Mouse (Mus musculus) liver, embryonic 14.5 days (tissue): ENCODE data around the gene Def6. TPM values are rescaled to one million over a fixed set of nuclear protein-coding genes. Genes with fewer than 3 reads are reported as not detected.

Experiments
- ATAC-seq: fragments of 200-750 bp; cut with Nextera tagmentation; 2 replicates; pipeline ENCODE4 v1.8.0; 2017; ENCODE audit warnings: moderate number of reproducible peaks, mild to moderate bottlenecking, moderate library complexity; ENCODE audit not compliant: insufficient read depth
- DNase-seq, 3 experiments: peaks; one replicate each; pipeline ENCODE4 v3.0.0-alpha.2; 2012 to 2013; ENCODE audit warnings: low read depth in 3 of 3, low spot score in 3 of 3
- H3K27ac ChIP-seq: fragments of 300-500 bp; sonication (generic); 2 replicates; pipeline ENCODE4 v1.5.1; 2014; ENCODE audit warnings: moderate library complexity, mild to moderate bottlenecking, control low read depth, inconsistent platforms
- H3K27me3 ChIP-seq: fragments of 300-500 bp; sonication (generic); 2 replicates; pipeline ENCODE4 v1.6.1; 2014; ENCODE audit warnings: mild to moderate bottlenecking, low read length, moderate library complexity; ENCODE audit not compliant: control insufficient read depth, insufficient read depth
- H3K36me3 ChIP-seq: fragments of 300-500 bp; sonication (generic); replicated peaks from 2 replicates; pipeline ENCODE4 v1.6.1; 2014; ENCODE audit warnings: low read depth; ENCODE audit not compliant: control insufficient read depth, insufficient read depth
- H3K4me1 ChIP-seq, 2 experiments: fragments of 200-500 bp in 1 of 2; fragments of 300-500 bp in 1 of 2; sonication (generic) in 1 of 2; replicated peaks; 2 replicates each; pipeline ENCODE4 v1.6.1; 2012 to 2014; ENCODE audit warnings: antibody characterized with exemption in 1 of 2, inconsistent platforms in 1 of 2, low read length in 1 of 2; ENCODE audit not compliant: control insufficient read depth in 2 of 2, insufficient read depth in 2 of 2
- H3K4me2 ChIP-seq: fragments of 300-500 bp; sonication (generic); 2 replicates; pipeline ENCODE4 v1.6.1; 2014; ENCODE audit warnings: low read depth, mild to moderate bottlenecking, control low read depth, moderate library complexity
- H3K4me3 ChIP-seq, 2 experiments: fragments of 200-500 bp in 1 of 2; fragments of 300-500 bp in 1 of 2; sonication (generic) in 1 of 2; 2 replicates each; pipeline ENCODE4 v1.5.1; 2012 to 2014; ENCODE audit warnings: low read depth in 2 of 2, low read length in 2 of 2, mild to moderate bottlenecking in 2 of 2, control low read depth in 1 of 2, inconsistent platforms in 1 of 2, moderate library complexity in 1 of 2; ENCODE audit not compliant: insufficient read depth in 1 of 2
- H3K9ac ChIP-seq: fragments of 300-500 bp; sonication (generic); replicated peaks from 2 replicates; pipeline ENCODE4 v1.6.1; 2014; ENCODE audit warnings: mild to moderate bottlenecking, control low read depth, moderate library complexity
- H3K9me3 ChIP-seq: fragments of 300-500 bp; sonication (generic); 2 replicates; pipeline ENCODE4 v1.6.1; 2016; ENCODE audit warnings: low read length, mixed read lengths; ENCODE audit not compliant: control insufficient read depth
- CTCF ChIP-seq: IDR thresholded peaks from 2 replicates; pipeline ENCODE4 v1.5.1; 2016; ENCODE audit warnings: antibody characterized with exemption, low read depth, control low read depth
- EP300 ChIP-seq: IDR thresholded peaks from 2 replicates; pipeline ENCODE4 v1.6.1; 2016; ENCODE audit warnings: antibody characterized with exemption, low read depth
- WGBS: fragments of 180-500 bp; shearing (Covaris S2); extraction: QIAGEN DNeasy Blood & Tissue Kit; methylation state at CpG from one replicate; pipeline ENCODE4 v1.1.7; 2014; ENCODE audit not compliant: insufficient replicate concordance; 5-methylcytosine and 5-hydroxymethylcytosine counted together
- polyA plus RNA-seq, 2 experiments: library from polyadenylated mRNA; depleted of rRNA in 1 of 2; stranded (reverse) in 1 of 2; unstranded in 1 of 2; fragments of >200 nt; fragmentation: Nextera tagmentation in 1 of 2; extraction: Ambion mirVana in 1 of 2; gene quantifications; 2 replicates each; pipeline versions ENCODE4 v1.2.1 to v1.2.3; 2012 to 2014

Def6 gene
- polyA plus RNA-seq, 2 experiments, result 5.7 to 10.4 TPM

GRCm38 (mm10) chr17:28180783-28181544 is 26.6 kb upstream of the Def6 start:
- H3K9ac ChIP-seq, result no peak overlapping the region
- ATAC-seq (no peak), DNase-seq (peak in 1 of 3 experiments; percentile 36)
- H3K27me3 ChIP-seq, result no peaks in the 10 kb centered on the region
- no peak overlapping the region for H3K4me2 ChIP-seq
- 65% methylated on average over 15 of the region's 15 CpGs for WGBS
- no peaks in the 10 kb centered on the region for H3K36me3 ChIP-seq
- no peaks in the 10 kb centered on the region for H3K9me3 ChIP-seq
- no peak overlapping the region for H3K27ac ChIP-seq
- TF ChIP-seq CTCF (no peak), EP300 (no peak)
- H3K4me3 ChIP-seq, result no peak overlapping the region
- peaks cover 0 to 26% of the 10 kb centered on the region in 2 experiments; a peak in 2 of 4 replicates for H3K4me1 ChIP-seq

GRCm38 (mm10) chr17:28184971-28185638 is 22.5 kb upstream of the Def6 start:
- H3K9me3 ChIP-seq, result no peaks in the 10 kb centered on the region
- H3K36me3 ChIP-seq, result no peaks in the 10 kb centered on the region
- DNase-seq (no peak), ATAC-seq (peak; percentile 59)
- no peak overlapping the region for H3K9ac ChIP-seq
- TF ChIP-seq CTCF (no peak), EP300 (no peak)
- no peak overlapping the region for H3K4me3 ChIP-seq
- peaks cover 0 to 12% of the 10 kb centered on the region in 2 experiments; a peak in 2 of 4 replicates for H3K4me1 ChIP-seq
- no peak overlapping the region for H3K27ac ChIP-seq
- H3K4me2 ChIP-seq, result no peak overlapping the region
- whole genome bisulfite sequencing, result 40% methylated on average over 7 of the region's 7 CpGs
- no peaks in the 10 kb centered on the region for H3K27me3 ChIP-seq

- no peak overlapping the region for H3K9ac ChIP-seq
- 66% methylated on average over 5 of the region's 5 CpGs for WGBS
- H3K36me3 ChIP-seq, result no peaks in the 10 kb centered on the region
- ATAC-seq (no peak), DNase-seq (no peak)
- no peaks in the 10 kb centered on the region for H3K27me3 ChIP-seq
- TF ChIP-seq EP300 (no peak), CTCF (no peak)
- no peak overlapping the region for H3K4me2 ChIP-seq
- H3K4me3 ChIP-seq, result no peak overlapping the region
- no peak overlapping the region for H3K27ac ChIP-seq
- peaks cover 0 to 2% of the 10 kb centered on the region in 2 experiments; a peak in 2 of 4 replicates for H3K4me1 ChIP-seq
- H3K9me3 ChIP-seq, result no peaks in the 10 kb centered on the region
These were observed 19.3 kb upstream of the Def6 start for GRCm38 (mm10) chr17:28188313-28188712.

- ATAC-seq (no peak), DNase-seq (no peak)
- Histone ChIP-seq H3K27me3 (no peaks in the 10 kb centered on the region), H3K27ac (no peak overlapping the region), H3K4me2 (no peak overlapping the region), H3K9ac (no peak overlapping the region), H3K4me3 (no peak overlapping the region), H3K4me1 (no peaks in the 10 kb centered on the region), H3K9me3 (no peaks in the 10 kb centered on the region), H3K36me3 (no peaks in the 10 kb centered on the region)
- TF ChIP-seq EP300 (no peak), CTCF (no peak)
- WGBS, result 67% methylated on average over 1 of the region's 1 CpGs
These were observed 14.8 kb upstream of the Def6 start for GRCm38 (mm10) chr17:28192754-28193153.

- Histone ChIP-seq H3K27ac (no peak overlapping the region), H3K27me3 (no peaks in the 10 kb centered on the region), H3K36me3 (no peaks in the 10 kb centered on the region), H3K4me3 (no peak overlapping the region), H3K9me3 (no peaks in the 10 kb centered on the region), H3K4me1 (no peaks in the 10 kb centered on the region), H3K4me2 (no peak overlapping the region), H3K9ac (no peak overlapping the region)
- ATAC-seq, result no peak
- 61% methylated on average over 3 of the region's 3 CpGs for WGBS
- TF ChIP-seq CTCF, result no peak
- no peak for TF ChIP-seq EP300
- no peak for DNase-seq
These were observed 14.0 kb upstream of the Def6 start for GRCm38 (mm10) chr17:28193559-28193958.
